Mouse (Mus musculus) hindbrain, embryonic 16.5 days (tissue): Measurements from ENCODE around the gene Pcsk6. TPM values are rescaled to one million over a fixed set of nuclear protein-coding genes. Genes with fewer than 3 reads are reported as not detected.

Experiments used
- ATAC-seq: fragments of 200-750 bp; cut with Nextera tagmentation; 2 replicates; pipeline ENCODE4 v1.8.0; 2017; ENCODE audit warnings: moderate TSS enrichment, moderate library complexity
- H3K27ac ChIP-seq: fragments of 300-500 bp; sonication (generic); 2 replicates; pipeline ENCODE4 v1.5.1; 2014; ENCODE audit warnings: low read depth, mild to moderate bottlenecking, control low read depth, low read length, moderate library complexity
- H3K27me3 ChIP-seq: fragments of 300-500 bp; sonication (generic); replicated peaks from 2 replicates; pipeline ENCODE4 v1.6.1; 2014; ENCODE audit warnings: low read length; ENCODE audit not compliant: control insufficient read depth, insufficient read depth
- H3K36me3 ChIP-seq: fragments of 300-500 bp; sonication (generic); 2 replicates; pipeline ENCODE4 v1.6.1; 2014; ENCODE audit warnings: mild to moderate bottlenecking, low read length, moderate library complexity, mixed read lengths; ENCODE audit not compliant: control insufficient read depth, insufficient read depth
- H3K4me1 ChIP-seq: fragments of 300-500 bp; sonication (generic); 2 replicates; pipeline ENCODE4 v1.6.1; 2014; ENCODE audit warnings: low read depth, low read length; ENCODE audit not compliant: control insufficient read depth, insufficient read depth
- H3K4me2 ChIP-seq: fragments of 300-500 bp; sonication (generic); 2 replicates; pipeline ENCODE4 v1.6.1; 2014; ENCODE audit warnings: mild to moderate bottlenecking, low read length, control low read depth, moderate library complexity
- H3K4me3 ChIP-seq: fragments of 300-500 bp; sonication (generic); 2 replicates; pipeline ENCODE4 v1.5.1; 2014; ENCODE audit warnings: mild to moderate bottlenecking, low read length, control low read depth, moderate library complexity
- H3K9ac ChIP-seq: fragments of 300-500 bp; sonication (generic); 2 replicates; pipeline ENCODE4 v1.6.1; 2014; ENCODE audit warnings: low read depth, mild to moderate bottlenecking, control low read depth, low read length, moderate library complexity
- H3K9me3 ChIP-seq: fragments of 300-500 bp; sonication (generic); 2 replicates; pipeline ENCODE4 v1.6.1; 2014; ENCODE audit warnings: mild to moderate bottlenecking, low read length, moderate library complexity; ENCODE audit not compliant: control insufficient read depth
- WGBS: fragments of 180-500 bp; shearing (Covaris S2); extraction: QIAGEN DNeasy Blood & Tissue Kit; methylation state at CpG from one replicate; pipeline ENCODE4 v1.1.7; 2014; 5-methylcytosine and 5-hydroxymethylcytosine counted together
- polyA plus RNA-seq: library from polyadenylated mRNA; unstranded; fragments of >200 nt; fragmentation: Nextera tagmentation; extraction: Ambion mirVana; gene quantifications from 2 replicates; pipeline ENCODE4 v1.2.1, GENCODE M21; 2015

Gene Pcsk6
- polyA plus RNA-seq, 1 experiment from 2014 or later: 1.4 TPM

DNA sequence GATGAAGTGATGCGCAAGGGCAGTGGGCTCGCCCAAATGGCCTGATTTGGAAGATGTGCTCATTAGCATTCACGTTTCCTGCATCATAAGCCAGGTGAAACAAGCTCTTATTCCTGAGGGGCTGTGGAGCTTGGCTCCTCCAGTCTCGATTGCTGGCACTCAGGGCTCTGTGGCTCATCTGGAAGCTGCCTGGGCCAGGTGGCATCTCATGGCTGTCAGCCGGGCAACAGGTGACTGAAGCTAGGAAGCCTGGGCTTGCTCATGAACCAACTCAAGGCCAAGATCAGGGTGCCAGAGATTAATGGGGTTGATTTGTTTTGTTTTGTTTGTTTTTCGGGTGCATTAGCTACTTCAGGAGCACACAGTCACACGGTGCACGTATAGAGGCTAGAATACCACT lies 231.1 kb downstream of the Pcsk6 start:
- no peak overlapping the region for H3K27ac ChIP-seq
- no peak overlapping the region for H3K4me2 ChIP-seq
- H3K4me1 ChIP-seq: no peaks in the 10 kb centered on the region
- no peaks in the 10 kb centered on the region for H3K27me3 ChIP-seq
- no peak for ATAC-seq
- WGBS: 79% methylated on average over 8 of the region's 8 CpGs
- no peaks in the 10 kb centered on the region for H3K9me3 ChIP-seq
- no peak overlapping the region for H3K9ac ChIP-seq
- peaks cover 27% of the 10 kb centered on the region for H3K36me3 ChIP-seq
- no peak overlapping the region for H3K4me3 ChIP-seq

DNA sequence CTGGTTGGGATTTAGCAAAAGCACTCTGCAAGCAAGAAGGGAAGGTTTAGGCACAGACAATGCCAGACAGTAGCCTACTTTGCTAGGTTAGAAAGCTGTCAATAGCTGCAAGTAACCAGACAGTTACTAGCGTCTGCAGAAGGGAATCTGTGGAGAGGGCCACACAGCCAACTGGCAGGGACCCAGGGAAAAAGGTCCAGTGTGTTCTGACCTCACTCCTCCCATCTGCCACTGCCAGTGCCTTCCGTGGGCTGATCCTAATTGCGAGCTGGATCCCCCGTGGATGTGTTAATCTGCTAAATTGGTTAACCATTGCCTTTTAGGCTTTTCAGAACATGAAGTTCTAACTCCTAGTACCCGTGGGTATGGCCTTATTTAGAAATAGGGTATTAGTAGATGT lies 232.6 kb downstream of the Pcsk6 start:
- no peak for ATAC-seq
- H3K4me3 ChIP-seq: no peak overlapping the region
- WGBS: 75% methylated on average over 5 of the region's 5 CpGs

GRCm38 (mm10) chr7:66098803-66099202 lies 237.3 kb downstream of the Pcsk6 start:
- 82% methylated on average over 7 of the region's 7 CpGs for WGBS
- no peak overlapping the region for H3K9ac ChIP-seq
- no peaks in the 10 kb centered on the region for H3K4me1 ChIP-seq

More for the DNA sequence above, 232.6 kb downstream of the Pcsk6 start:
- Histone ChIP-seq H3K4me2 (no peak overlapping the region), H3K27me3 (no peaks in the 10 kb centered on the region), H3K36me3 (peaks cover 13% of the 10 kb centered on the region), H3K27ac (no peak overlapping the region), H3K9me3 (no peaks in the 10 kb centered on the region), H3K9ac (no peak overlapping the region), H3K4me1 (no peaks in the 10 kb centered on the region)

More at GRCm38 (mm10) chr7:66098803-66099202, 237.3 kb downstream of the Pcsk6 start:
- H3K9me3 ChIP-seq: no peaks in the 10 kb centered on the region
- H3K36me3 ChIP-seq: no peaks in the 10 kb centered on the region
- H3K27me3 ChIP-seq: no peaks in the 10 kb centered on the region
- no peak for ATAC-seq
- no peak overlapping the region for H3K4me2 ChIP-seq
- no peak overlapping the region for H3K4me3 ChIP-seq
- H3K27ac ChIP-seq: no peak overlapping the region

Other genes with a start within 250 kb of the Pcsk6 start
- 19.7 and 20.7 TPM in 2 replicates for gene Tarsl2, start 216.8 kb upstream of the Pcsk6 start, polyA plus RNA-seq
- 89.4 and 91.0 TPM in 2 replicates for gene Tm2d3, start 170.6 kb upstream of the Pcsk6 start, polyA plus RNA-seq
- gene Gm45213, start 181.9 kb downstream of the Pcsk6 start, polyA plus RNA-seq: not detected in 2 replicates
- 117 and 122 TPM in 2 replicates for gene Snrpa1, start 197.3 kb downstream of the Pcsk6 start, polyA plus RNA-seq
- 94.9 and 99.1 TPM in 2 replicates for gene Selenos, start 217.9 kb downstream of the Pcsk6 start, polyA plus RNA-seq
- 8.7 and 10.0 TPM in 2 replicates for gene Chsy1, start 247.8 kb downstream of the Pcsk6 start, polyA plus RNA-seq